8 mouse cellular contexts compared by ENCODE assay signal in the genomic region with DNA sequence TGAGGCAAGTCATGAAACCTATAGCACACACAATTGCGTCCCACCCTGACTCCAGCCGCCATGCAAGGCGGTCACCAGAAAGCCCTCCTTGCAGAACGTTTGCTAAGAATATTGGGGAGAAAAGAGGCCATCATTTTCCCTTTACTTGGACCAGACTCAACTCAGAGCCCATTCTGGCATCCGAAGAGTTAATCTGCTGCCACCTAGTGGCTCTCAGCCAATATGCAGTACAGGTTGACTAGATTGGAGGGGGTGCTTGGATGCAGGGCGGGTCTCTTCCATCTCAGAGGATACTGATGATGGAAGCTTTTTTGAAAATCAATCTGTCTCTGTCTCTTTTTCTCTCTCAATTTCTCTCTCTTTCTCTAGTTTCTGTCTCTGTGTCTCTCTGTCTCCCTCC.
DNase-seq lines count a peak whose midpoint lies in the region; ATAC-seq lines count a peak whose summit lies in the region.

No protein-coding gene starts in this region.

- H3K4me2 ChIP-seq in lung, embryonic 16.5 days (ENCODE audit: low read depth, low read length), result peak overlapping the region; percentile 58

- no peaks in the 10 kb centered on the region; the same call in 1 of the 2 replicates for H3K27me3 ChIP-seq in embryonic facial prominence, embryonic 10.5 days (replicated peaks; ENCODE audit: low read depth, poor library complexity, severe bottlenecking)
- H3K27me3 ChIP-seq in lung, embryonic 16.5 days (ENCODE audit: control insufficient read depth, insufficient read depth, low read depth, low read length), result no peaks in the 10 kb centered on the region

- intact Hi-C loops in heart, postnatal 10 days (cut with DNase I), result loop anchor here (5.0 to 10.0 kb wide), 2 partner anchors 74 to 479 kb away; no protein-coding TSS in a partner anchor

- peak overlapping the region; percentile 81 for H3K27ac ChIP-seq in embryonic facial prominence, embryonic 10.5 days (replicated peaks)
- H3K27ac ChIP-seq in lung, embryonic 16.5 days (ENCODE audit: low read length), result no peak overlapping the region

- peaks cover 21% of the 10 kb centered on the region for H3K4me1 ChIP-seq in embryonic facial prominence, embryonic 10.5 days
- peaks cover 15% of the 10 kb centered on the region for H3K4me1 ChIP-seq in lung, embryonic 16.5 days (replicated peaks; ENCODE audit: control insufficient read depth, insufficient read depth, low read length)

- peak; percentile 29 for DNase-seq in 3T3-L1 (ENCODE audit: low read depth, low spot score)
- peak; percentile 61 for DNase-seq in T-cell, adult 2 months (ENCODE audit: low spot score)
- peak; percentile 86 for DNase-seq in embryonic facial prominence, embryonic 10.5 days (ENCODE audit: low spot score)
- peak; percentile 41 to 59 for DNase-seq in heart, postnatal 10 days
- DNase-seq in kidney, postnatal 36 days, result peak; percentile 45 to 73
- DNase-seq in right cerebral cortex, adult 18-20 months, result peak; percentile 55
- DNase-seq in urinary bladder, adult 2 months (ENCODE audit: low spot score), result no peak

- H3K36me3 ChIP-seq in embryonic facial prominence, embryonic 10.5 days (replicated peaks), result no peaks in the 10 kb centered on the region
- no peaks in the 10 kb centered on the region for H3K36me3 ChIP-seq in lung, embryonic 16.5 days (ENCODE audit: control insufficient read depth, insufficient read depth, low read length)

- no peaks in the 10 kb centered on the region for H3K9me3 ChIP-seq in embryonic facial prominence, embryonic 10.5 days
- H3K9me3 ChIP-seq in lung, embryonic 16.5 days (ENCODE audit: control insufficient read depth, low read length), result peaks cover 2% of the 10 kb centered on the region; the same call in 1 of the 2 replicates

- no peak overlapping the region for H3K9ac ChIP-seq in lung, embryonic 16.5 days (ENCODE audit: low read length)

- WGBS in embryonic facial prominence, embryonic 10.5 days, result 3% methylated on average over 6 of the region's 6 CpGs
- 4% methylated on average over 6 of the region's 6 CpGs for WGBS in lung, embryonic 16.5 days

- peak overlapping the region; percentile 48 for H3K4me3 ChIP-seq in embryonic facial prominence, embryonic 10.5 days
- H3K4me3 ChIP-seq in lung, embryonic 16.5 days (ENCODE audit: low read length), result no peak overlapping the region

- peak; percentile 63; the same call in 1 of the 2 replicates for ATAC-seq in lung, embryonic 16.5 days (ENCODE audit: low read depth)
